Mouse (Mus musculus) stomach, postnatal 0 days (tissue): ENCODE measurements at regions not wholly inside any gene's neighbourhood (a gene's known extent, or its start where the extent isn't known, plus 50 kb on each side); places are given as distances from the start of the nearest gene placed in this dataset.

Experiments
- CTCF ChIP-seq: IDR thresholded peaks from 2 replicates; pipeline ENCODE4 v1.5.1; 2016; ENCODE audit warnings: antibody characterized with exemption, low read depth, mild to moderate bottlenecking, moderate library complexity
- EP300 ChIP-seq: optimal IDR thresholded peaks from 2 replicates; pipeline ENCODE3; 2016; ENCODE audit warnings: antibody characterized with exemption

GRCm38 (mm10) chr8:128260836-128261235, 97.6 kb upstream of the Nrp1 start:
- TF ChIP-seq CTCF (no peak), EP300 (no peak)
